Mouse (Mus musculus) spleen, embryonic (tissue): ENCODE data around the gene B3galt6.

Experiments used
- CTCF ChIA-PET: fragments of 350-600 bp; sonication (Branson Sonifier 250); formaldehyde crosslinking; loops from one replicate; lab custom pipeline; 2022; lab: Charles Lee

Gene B3galt6

GRCm38 (mm10) chr4:155991908-155992230, 580 bp downstream of the B3galt6 start:
- CTCF ChIA-PET = no interaction called here

GRCm38 (mm10) chr4:155991211-155991907, 1.1 kb downstream of the B3galt6 start:
- CTCF ChIA-PET = no interaction called here

GRCm38 (mm10) chr4:155983788-155984187, 8.7 kb downstream of the B3galt6 start:
- CTCF ChIA-PET = no interaction called here

DNA sequence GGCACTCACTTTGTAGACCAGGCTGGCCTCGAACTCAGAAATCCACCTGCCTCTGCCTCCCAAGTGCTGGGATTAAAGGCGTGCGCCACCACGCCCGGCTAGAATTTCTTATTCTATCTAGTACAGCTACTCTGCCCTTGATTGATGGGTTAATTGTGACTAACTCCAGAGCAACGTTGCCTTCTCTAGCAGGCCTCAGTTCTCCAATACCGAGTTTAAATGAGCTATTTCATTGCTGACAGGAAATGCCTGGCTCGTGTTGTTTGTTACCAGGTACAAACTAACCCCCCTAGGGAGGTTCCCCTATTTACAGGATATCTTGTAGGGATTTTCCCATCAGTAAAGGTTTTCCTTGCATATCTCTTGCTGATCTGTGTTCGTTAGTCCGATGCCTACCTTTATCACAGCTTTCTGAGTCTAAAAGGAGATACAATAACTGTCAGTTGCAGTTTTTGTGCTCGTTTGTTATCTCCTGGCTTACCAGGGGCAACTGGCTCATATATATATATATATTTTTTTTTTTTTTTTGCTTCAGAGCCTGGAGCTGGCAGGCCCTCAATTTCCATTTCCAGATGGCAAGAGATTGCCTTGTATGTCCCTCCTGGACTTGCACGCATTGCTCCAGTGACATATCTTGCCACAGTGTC, 10.9 kb downstream of the B3galt6 start:
- CTCF ChIA-PET = interaction anchor here (0.7 kb wide), 2 partner anchors 22 to 112 kb away, joined by 6 to 7 read pairs; no protein-coding TSS in a partner anchor

GRCm38 (mm10) chr4:155973239-155973638, 19.2 kb downstream of the B3galt6 start:
- CTCF ChIA-PET = no interaction called here

DNA sequence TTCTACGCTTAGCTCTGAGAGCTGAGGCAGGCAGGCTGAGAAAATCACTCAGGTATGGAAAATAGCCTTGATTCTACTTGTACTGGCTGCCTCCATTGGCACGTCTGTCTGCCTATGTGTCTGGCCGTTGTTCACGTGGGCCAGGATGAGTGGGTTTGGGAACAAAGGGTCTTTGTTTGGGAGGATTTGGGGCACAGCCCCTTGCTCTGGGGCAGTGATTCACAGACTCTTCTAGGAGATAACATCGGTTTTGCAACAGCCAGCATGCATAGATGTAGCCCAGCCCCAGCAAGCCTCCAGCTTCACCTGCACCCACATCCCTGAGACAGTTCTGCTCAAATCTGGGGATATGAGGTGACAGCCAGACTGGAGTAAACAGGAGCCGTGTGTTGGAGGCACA, 19.8 kb downstream of the B3galt6 start:
- CTCF ChIA-PET = no interaction called here

DNA sequence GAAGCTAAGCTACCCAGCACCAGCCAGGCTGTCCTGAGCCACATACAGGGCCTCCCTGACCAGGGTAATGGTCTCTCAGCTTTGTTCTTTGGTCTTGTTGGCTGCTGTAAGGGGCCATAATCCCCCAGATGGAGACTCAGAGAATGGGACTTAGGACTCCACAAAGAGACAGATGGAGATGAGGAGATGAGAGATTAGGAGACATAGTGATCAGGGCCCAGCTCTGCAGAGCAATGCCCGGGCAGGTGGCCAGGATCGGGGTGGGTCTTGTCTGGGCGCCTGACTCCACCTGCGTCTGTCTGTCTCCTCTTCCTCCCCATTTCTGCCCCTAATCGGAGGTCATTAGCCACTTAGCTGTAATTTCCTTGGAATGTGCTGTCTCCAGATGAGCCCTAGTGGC, 22.2 kb downstream of the B3galt6 start:
- CTCF ChIA-PET = no interaction called here

DNA sequence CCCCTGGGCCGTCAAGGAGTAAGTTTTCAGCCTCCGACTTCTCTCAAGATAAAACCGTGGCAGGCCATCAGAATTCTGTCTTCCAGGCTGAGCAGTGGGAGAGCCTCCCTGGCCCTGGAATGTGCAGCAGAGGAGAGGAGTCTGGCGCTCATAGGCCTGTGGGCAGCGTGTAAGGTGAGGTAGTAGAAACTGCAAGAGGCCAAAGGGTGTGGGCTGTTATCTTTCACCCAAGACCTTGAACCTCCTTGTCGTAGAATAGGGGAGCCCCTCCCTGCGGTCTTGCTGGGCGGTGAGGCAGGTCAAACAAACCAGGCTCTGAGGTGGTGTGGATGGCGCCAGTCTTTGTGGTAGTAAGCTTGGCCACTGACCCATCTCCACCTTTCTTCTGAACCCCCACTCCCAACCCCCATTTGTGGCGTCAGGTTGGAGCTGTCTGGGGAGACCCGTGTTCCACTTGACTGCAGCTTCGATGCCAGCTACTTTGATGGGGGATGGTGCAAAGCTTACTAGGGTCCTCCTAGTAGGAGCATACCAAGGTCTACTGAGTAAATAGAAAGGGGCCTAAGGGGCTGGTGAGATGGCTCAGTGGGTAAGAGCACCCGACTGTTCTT, 23.3 kb downstream of the B3galt6 start:
- CTCF ChIA-PET = no interaction called here

DNA sequence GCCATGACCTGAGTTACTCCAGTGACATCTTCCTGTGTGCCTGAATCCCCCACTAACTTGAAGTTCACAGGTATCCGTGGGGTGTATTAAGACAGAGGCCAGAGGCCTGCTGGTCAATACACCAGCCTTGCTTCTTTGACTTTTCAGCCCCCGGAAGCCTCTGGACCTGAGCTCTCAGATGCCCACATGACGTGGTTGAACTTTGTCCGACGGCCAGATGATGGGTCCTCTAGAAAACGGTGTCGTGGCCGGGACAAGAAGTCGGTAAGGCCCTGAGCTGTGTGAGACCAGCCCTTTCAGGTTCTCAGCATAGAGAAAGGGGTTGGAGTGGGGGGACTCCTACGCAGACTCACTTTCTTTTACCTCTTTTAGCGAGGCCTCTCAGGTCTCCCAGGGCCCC, 28.1 kb downstream of the B3galt6 start:
- CTCF ChIA-PET = no interaction called here

DNA sequence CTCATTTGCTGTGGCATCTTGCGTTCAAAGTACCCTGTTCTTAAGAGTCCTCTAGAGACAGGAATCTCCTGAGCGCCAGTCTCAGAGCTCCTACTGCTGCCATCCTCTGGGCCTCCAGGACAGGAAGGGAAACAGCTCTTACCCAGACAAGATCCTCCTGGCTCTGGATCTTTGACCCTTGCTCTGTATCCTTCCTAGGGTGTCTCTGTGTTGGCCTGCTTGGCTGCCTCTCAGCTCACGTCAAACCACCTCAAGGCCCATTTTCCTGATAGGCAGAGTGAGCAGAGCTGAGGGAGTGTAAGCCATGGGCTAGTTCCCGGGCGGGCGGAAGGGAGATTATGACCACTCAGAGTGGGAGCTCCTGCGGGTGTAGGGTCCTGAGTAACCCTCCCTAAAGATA, 29.3 kb downstream of the B3galt6 start:
- CTCF ChIA-PET = no interaction called here

- CTCF ChIA-PET = no interaction called here
Measured at GRCm38 (mm10) chr4:155962167-155962971, 30.1 kb downstream of the B3galt6 start, which contains the start of gene C1qtnf12. Gene C1qtnf12 (plus strand): TSS chr4:155962318.

GRCm38 (mm10) chr4:155959275-155959674, 33.2 kb downstream of the B3galt6 start:
- CTCF ChIA-PET = interaction anchor here (0.5 to 0.7 kb wide), 3 partner anchors 22 to 149 kb away, joined by 4 to 6 read pairs (median 5); no protein-coding TSS in a partner anchor

DNA sequence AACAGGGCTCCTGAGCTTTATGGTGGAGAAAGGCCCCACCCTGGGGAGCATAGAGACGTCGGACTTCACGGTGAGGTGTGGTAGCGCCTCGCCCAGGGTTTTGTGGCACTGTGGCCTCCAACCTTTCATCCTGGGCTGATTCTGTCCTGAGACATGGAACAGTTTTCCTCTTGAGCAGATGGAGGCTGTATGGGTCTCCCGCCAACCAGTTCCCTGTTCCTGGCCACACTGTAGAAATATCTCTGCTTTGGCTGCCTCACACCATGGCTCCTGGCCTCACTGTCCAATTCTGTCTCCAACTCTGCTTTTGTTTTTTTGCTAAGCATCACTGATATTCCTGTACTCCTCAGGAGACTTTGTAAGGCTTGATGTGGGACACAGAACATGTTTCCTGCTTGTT, 37.0 kb downstream of the B3galt6 start:
- CTCF ChIA-PET = no interaction called here

DNA sequence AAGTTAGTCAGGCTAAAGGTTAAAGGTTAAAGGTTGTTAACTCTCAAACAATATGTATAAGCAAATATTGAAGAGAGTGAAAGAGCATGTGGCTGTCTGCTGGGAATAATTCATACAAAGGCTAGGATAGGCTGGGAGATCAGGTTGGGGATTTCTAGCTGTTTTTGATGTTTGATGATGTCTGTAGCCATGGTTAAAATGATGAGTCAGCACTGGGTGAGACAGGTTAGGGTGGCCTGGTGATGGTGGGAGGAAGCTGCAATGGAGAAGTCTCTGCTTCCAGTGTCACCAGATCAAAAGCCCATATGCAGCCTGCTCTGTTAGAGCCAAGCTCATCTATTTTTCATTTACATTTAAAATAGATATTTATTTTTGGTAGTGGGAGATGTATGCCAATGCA, 45.4 kb downstream of the B3galt6 start:
- CTCF ChIA-PET = no interaction called here

DNA sequence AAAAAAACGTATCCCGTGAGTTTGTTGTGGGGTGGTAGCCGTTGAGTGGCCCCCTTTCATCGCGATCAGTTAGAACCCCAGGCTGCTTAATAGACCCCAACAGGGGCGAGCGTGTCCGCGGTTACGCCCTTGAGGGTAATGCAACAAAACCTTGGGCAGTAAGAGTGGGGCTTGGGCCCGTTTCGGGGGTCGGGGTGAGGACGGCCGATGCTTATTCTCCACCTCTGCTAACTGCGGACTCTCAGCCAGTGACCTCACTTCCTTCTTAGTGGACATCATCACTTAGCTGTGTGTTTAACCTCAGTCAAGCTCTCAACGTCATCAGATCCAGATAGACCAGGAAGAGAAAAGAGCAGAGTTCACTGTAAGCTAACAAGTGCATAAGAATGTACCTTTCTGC, 48.2 kb downstream of the B3galt6 start:
- CTCF ChIA-PET = no interaction called here

DNA sequence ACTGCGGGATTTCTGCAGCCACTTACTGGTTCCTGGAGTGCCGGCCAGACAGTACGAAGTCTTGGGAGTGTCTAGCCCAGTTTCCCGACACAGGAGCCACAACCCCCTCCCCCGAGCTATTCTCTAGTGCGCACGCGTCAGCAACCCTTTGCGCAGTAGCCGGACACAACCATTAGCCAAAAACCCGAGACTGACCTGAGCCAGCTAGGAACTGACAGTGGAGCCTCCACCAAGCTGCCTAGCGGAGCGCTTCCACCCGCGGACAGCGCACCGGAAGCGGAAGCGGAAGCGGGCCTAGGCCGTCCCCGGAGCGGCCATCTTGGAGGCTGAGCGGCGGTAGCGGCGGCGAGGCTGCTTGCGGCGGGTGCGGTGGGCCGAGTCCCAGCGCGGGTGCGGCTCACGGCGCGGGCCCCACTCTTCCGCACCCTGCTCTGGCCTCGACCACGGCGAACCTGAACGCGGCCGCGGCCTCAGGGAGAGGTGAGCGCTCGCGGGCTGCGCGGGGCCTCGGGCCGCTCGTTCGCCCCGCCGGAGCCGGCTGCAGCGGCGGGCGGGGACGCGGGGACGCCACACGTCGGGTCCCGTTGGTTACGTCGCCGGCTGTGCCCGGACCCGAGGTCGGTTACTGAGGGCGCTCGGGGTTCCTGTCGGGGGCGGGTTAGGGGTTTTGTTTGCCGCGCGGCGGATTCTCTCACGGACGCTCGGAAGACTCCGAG, 48.8 kb downstream of the B3galt6 start, which contains the start of gene Ube2j2:
TSS of gene Ube2j2 (plus strand) at position 298 of the 716 bp plus-strand sequence.
- CTCF ChIA-PET = no interaction called here

GRCm38 (mm10) chr4:155943049-155943452, 49.4 kb downstream of the B3galt6 start:
- CTCF ChIA-PET = no interaction called here
